Mouse (Mus musculus) effector memory CD4-positive, alpha-beta T cell, adult 5 months (primary cell): Measurements from ENCODE around the gene Spata33. TPM values are rescaled to one million over a fixed set of nuclear protein-coding genes. Genes with fewer than 3 reads are reported as not detected.

Experiments used
- polyA plus RNA-seq: library from polyadenylated mRNA; unstranded; fragments of 100-300 nt; shearing (Covaris generic); gene quantifications from one replicate; pipeline ENCODE4 v1.2.1, GENCODE M21; 2017

Gene Spata33
- not detected for polyA plus RNA-seq

GRCm38 (mm10) chr8:123212321-123213117 lies at the start of gene Spata33, which contains the start of gene Chmp1a:
Gene Spata33 (plus strand): TSS chr8:123212832.
Gene Chmp1a (minus strand): TSS chr8:123212763.

GRCm38 (mm10) chr8:123185566-123186409 lies 26.8 kb upstream of the Spata33 start, which contains the start of gene Dpep1:
Gene Dpep1 (plus strand): TSS chr8:123186242.

GRCm38 (mm10) chr8:123224278-123225266 lies 11.9 kb downstream of the Spata33 start, which contains the start of gene Cdk10:
Gene Cdk10 (plus strand): TSS chr8:123224842.

GRCm38 (mm10) chr8:123235520-123236497 lies 23.2 kb downstream of the Spata33 start, which contains the start of gene Spata2l:
Gene Spata2l (minus strand): TSS chr8:123236233.

GRCm38 (mm10) chr8:123254099-123254885 lies 41.7 kb downstream of the Spata33 start, which contains the start of the genes Zfp276 and Vps9d1:
Gene Zfp276 (plus strand): TSS chr8:123254195.
Gene Vps9d1 (minus strand): TSS chr8:123254348.

Other genes with a start within 250 kb of the Spata33 start
- 354 TPM for gene Ankrd11, start 170.6 kb upstream of the Spata33 start, polyA plus RNA-seq
- gene Spg7, start 149.9 kb upstream of the Spata33 start, polyA plus RNA-seq, result 79.6 TPM
- 942 TPM for gene Rpl13, start 110.5 kb upstream of the Spata33 start, polyA plus RNA-seq
- 24.0 TPM for gene Cpne7, start 95.5 kb upstream of the Spata33 start, polyA plus RNA-seq
- gene Sult5a1, start 54.5 kb upstream of the Spata33 start, polyA plus RNA-seq, result 0.21 TPM
- gene Dpep1, start 26.6 kb upstream of the Spata33 start, polyA plus RNA-seq, result not detected
- 129 TPM for gene Chmp1a, start 69 bp upstream of the Spata33 start, polyA plus RNA-seq
- 18.5 TPM for gene Cdk10, start 12.0 kb downstream of the Spata33 start, polyA plus RNA-seq
- 7.1 TPM for gene Spata2l, start 23.4 kb downstream of the Spata33 start, polyA plus RNA-seq
- 28.2 TPM for gene Zfp276, start 41.4 kb downstream of the Spata33 start, polyA plus RNA-seq
- gene Vps9d1, start 41.5 kb downstream of the Spata33 start, polyA plus RNA-seq, result 16.4 TPM
- 5.9 TPM for gene Fanca, start 105.7 kb downstream of the Spata33 start, polyA plus RNA-seq
- gene Spire2, start 119.9 kb downstream of the Spata33 start, polyA plus RNA-seq, result not detected
- 376 TPM for gene Tcf25, start 160.9 kb downstream of the Spata33 start, polyA plus RNA-seq
- not detected for gene Mc1r, start 194.3 kb downstream of the Spata33 start, polyA plus RNA-seq
- gene Tubb3, start 198.6 kb downstream of the Spata33 start, polyA plus RNA-seq, result 0.62 TPM
- gene Def8, start 210.7 kb downstream of the Spata33 start, polyA plus RNA-seq, result 10.2 TPM